Mouse (Mus musculus) liver, embryonic 14.5 days (tissue): ENCODE measurements around the gene Cbx2.

Experiments used
- CTCF ChIP-seq: IDR thresholded peaks from 2 replicates; pipeline ENCODE4 v1.5.1; 2016; ENCODE audit warnings: antibody characterized with exemption, low read depth, control low read depth
- EP300 ChIP-seq: IDR thresholded peaks from 2 replicates; pipeline ENCODE4 v1.6.1; 2016; ENCODE audit warnings: antibody characterized with exemption, low read depth

GRCm38 (mm10) chr11:119052661-119053256 is 30.0 kb downstream of the Cbx2 start:
- TF ChIP-seq CTCF (no peak), EP300 (no peak)
